Mouse (Mus musculus) heart, embryonic 16.5 days (tissue): Measurements from ENCODE around the gene Ttll11. TPM values are rescaled to one million over a fixed set of nuclear protein-coding genes. Genes with fewer than 3 reads are reported as not detected.

Source experiments
- ATAC-seq: fragments of 200-750 bp; cut with Nextera tagmentation; replicated peaks from 2 replicates; pipeline ENCODE4 v1.8.0; 2017; ENCODE audit warnings: moderate number of reproducible peaks; ENCODE audit not compliant: insufficient read depth, low FRiP score; ENCODE audit errors: extremely low read depth
- H3K27ac ChIP-seq: fragments of 300-500 bp; sonication (generic); 2 replicates; pipeline ENCODE4 v1.5.1; 2014; ENCODE audit warnings: mild to moderate bottlenecking, low read length, control low read depth, moderate library complexity
- H3K27me3 ChIP-seq: fragments of 300-500 bp; sonication (generic); 2 replicates; pipeline ENCODE4 v1.6.1; 2014; ENCODE audit warnings: low read length, mixed read lengths; ENCODE audit not compliant: control insufficient read depth, insufficient read depth
- H3K36me3 ChIP-seq: fragments of 300-500 bp; sonication (generic); 2 replicates; pipeline ENCODE4 v1.6.1; 2014; ENCODE audit not compliant: control insufficient read depth, insufficient read depth
- H3K4me1 ChIP-seq: fragments of 300-500 bp; sonication (generic); 2 replicates; pipeline ENCODE4 v1.6.1; 2014; ENCODE audit warnings: low read length, mixed read lengths; ENCODE audit not compliant: control insufficient read depth, insufficient read depth
- H3K4me2 ChIP-seq: fragments of 300-500 bp; sonication (generic); 2 replicates; pipeline ENCODE4 v1.6.1; 2014; ENCODE audit warnings: low read depth, mild to moderate bottlenecking, control low read depth, low read length
- H3K4me3 ChIP-seq: fragments of 300-500 bp; sonication (generic); 2 replicates; pipeline ENCODE4 v1.5.1; 2014; ENCODE audit warnings: mild to moderate bottlenecking, control low read depth, low read length
- H3K9ac ChIP-seq: fragments of 300-500 bp; sonication (generic); 2 replicates; pipeline ENCODE4 v1.6.1; 2014; ENCODE audit warnings: low read length, control low read depth
- H3K9me3 ChIP-seq: fragments of 300-500 bp; sonication (generic); replicated peaks from 2 replicates; pipeline ENCODE4 v1.6.1; 2016; ENCODE audit warnings: low read length; ENCODE audit not compliant: control insufficient read depth
- WGBS: fragments of 180-500 bp; shearing (Covaris S2); extraction: QIAGEN DNeasy Blood & Tissue Kit; methylation state at CpG from one replicate; pipeline ENCODE4 v1.1.7; 2014; 5-methylcytosine and 5-hydroxymethylcytosine counted together
- polyA plus RNA-seq: library from polyadenylated mRNA; unstranded; fragments of >200 nt; fragmentation: Nextera tagmentation; extraction: Ambion mirVana; gene quantifications from 2 replicates; pipeline ENCODE4 v1.2.1, GENCODE M21; 2015

The Ttll11 gene
- polyA plus RNA-seq, 1 experiment from 2014 or later = 0.80 TPM

- no peak for ATAC-seq
- Histone ChIP-seq H3K36me3 (no peaks in the 10 kb centered on the region), H3K4me3 (no peak overlapping the region), H3K4me1 (peaks cover 18% of the 10 kb centered on the region), H3K27ac (no peak overlapping the region), H3K27me3 (no peaks in the 10 kb centered on the region), H3K9ac (no peak overlapping the region), H3K9me3 (no peaks in the 10 kb centered on the region), H3K4me2 (no peak overlapping the region)
- 62% methylated on average over 11 of the region's 11 CpGs for WGBS
Measured at GRCm38 (mm10) chr2:35845611-35846504, 133.9 kb downstream of the Ttll11 start.

- no peaks in the 10 kb centered on the region for H3K36me3 ChIP-seq
- H3K4me2 ChIP-seq = no peak overlapping the region
- 0 out of 2 replicates have a peak overlapping the region, but pooled peaks have one; percentile 9 for H3K9ac ChIP-seq
- ATAC-seq = no peak
- no peak overlapping the region for H3K4me3 ChIP-seq
- H3K9me3 ChIP-seq = no peaks in the 10 kb centered on the region
- 36% methylated on average over 13 of the region's 13 CpGs for WGBS
- H3K4me1 ChIP-seq = peaks cover 23% of the 10 kb centered on the region
- peak overlapping the region; percentile 32; the same call in 1 of the 2 replicates for H3K27ac ChIP-seq
- no peaks in the 10 kb centered on the region for H3K27me3 ChIP-seq
Measured at GRCm38 (mm10) chr2:35843896-35844690, 135.6 kb downstream of the Ttll11 start.

- Histone ChIP-seq H3K27me3 (no peaks in the 10 kb centered on the region), H3K36me3 (no peaks in the 10 kb centered on the region), H3K4me3 (no peak overlapping the region), H3K27ac (no peak overlapping the region), H3K9me3 (no peaks in the 10 kb centered on the region), H3K4me1 (peaks cover 23% of the 10 kb centered on the region), H3K4me2 (no peak overlapping the region), H3K9ac (no peak overlapping the region)
- ATAC-seq = no peak
- 96% methylated on average over 16 of the region's 16 CpGs for WGBS
Measured at GRCm38 (mm10) chr2:35842780-35843474, 136.8 kb downstream of the Ttll11 start.

- no peaks in the 10 kb centered on the region for H3K27me3 ChIP-seq
- H3K4me2 ChIP-seq = no peak overlapping the region
- peaks cover 6% of the 10 kb centered on the region for H3K9me3 ChIP-seq
- H3K4me3 ChIP-seq = no peak overlapping the region
- no peaks in the 10 kb centered on the region for H3K36me3 ChIP-seq
- no peak overlapping the region for H3K27ac ChIP-seq
- H3K4me1 ChIP-seq = peaks cover 23% of the 10 kb centered on the region
- ATAC-seq = no peak
- WGBS = 67% methylated on average over 4 of the region's 4 CpGs
- H3K9ac ChIP-seq = no peak overlapping the region
Measured at GRCm38 (mm10) chr2:35841841-35842420, 137.8 kb downstream of the Ttll11 start.

DNA sequence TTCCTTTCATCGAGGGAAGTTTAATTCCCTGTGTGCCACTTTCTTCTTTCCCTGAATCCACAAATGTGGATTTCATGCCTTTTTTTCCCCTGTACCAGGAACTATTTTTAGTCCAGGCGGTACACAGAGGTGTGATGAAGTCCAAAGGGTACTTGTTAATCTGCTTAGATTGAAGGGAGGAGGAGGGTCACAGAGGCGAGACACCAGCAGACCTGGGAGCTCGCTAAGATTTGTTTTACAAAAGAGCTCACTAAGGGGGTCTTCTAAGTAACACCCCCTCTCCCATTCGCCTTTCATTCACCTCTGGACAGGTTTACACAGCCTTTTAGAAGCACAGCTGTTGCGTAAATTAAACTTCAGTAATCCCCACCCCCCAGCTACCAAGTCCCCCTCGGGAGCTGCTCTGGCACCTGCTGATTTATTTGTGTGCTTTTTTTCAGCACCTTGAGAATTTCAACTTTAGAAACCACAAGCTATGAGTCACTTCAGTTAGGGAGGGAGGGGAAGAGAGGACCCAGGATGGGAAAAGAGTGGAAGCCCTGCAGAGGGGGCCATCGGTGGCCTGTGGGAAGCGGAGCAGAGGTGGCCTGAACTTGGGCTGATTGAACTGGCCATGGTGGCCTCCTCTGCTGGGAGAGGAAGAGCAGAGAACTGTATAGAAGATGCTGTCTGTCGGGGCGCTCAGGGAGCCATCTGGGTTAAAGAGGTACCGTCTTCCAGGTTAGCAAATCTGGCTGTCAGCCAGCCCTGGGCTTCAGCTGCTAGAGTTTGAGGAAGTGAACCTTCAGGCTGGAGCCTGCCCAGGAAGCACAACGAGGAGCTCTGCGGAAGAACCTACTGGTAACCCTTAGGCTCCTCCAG lies 138.5 kb downstream of the Ttll11 start:
- WGBS = 27% methylated on average over 14 of the region's 14 CpGs
- H3K9me3 ChIP-seq = peaks cover 12% of the 10 kb centered on the region
- peaks cover 23% of the 10 kb centered on the region for H3K4me1 ChIP-seq
- ATAC-seq = no peak
- peak overlapping the region; percentile 64 for H3K27ac ChIP-seq
- H3K27me3 ChIP-seq = no peaks in the 10 kb centered on the region
- peak overlapping the region; percentile 11; the same call in 1 of the 2 replicates for H3K4me2 ChIP-seq
- no peak overlapping the region for H3K4me3 ChIP-seq
- no peak overlapping the region for H3K9ac ChIP-seq
- H3K36me3 ChIP-seq = no peaks in the 10 kb centered on the region

- 76% methylated on average over 11 of the region's 11 CpGs for WGBS
- Histone ChIP-seq H3K4me1 (peaks cover 16% of the 10 kb centered on the region), H3K9me3 (peaks cover 12% of the 10 kb centered on the region), H3K27ac (no peak overlapping the region), H3K4me2 (no peak overlapping the region), H3K9ac (no peak overlapping the region), H3K4me3 (no peak overlapping the region), H3K27me3 (no peaks in the 10 kb centered on the region), H3K36me3 (0 out of 2 replicates have a peak, but pooled peaks cover 2% of the 10 kb centered on the region)
- no peak for ATAC-seq
Measured at GRCm38 (mm10) chr2:35838751-35839479, 140.8 kb downstream of the Ttll11 start.

DNA sequence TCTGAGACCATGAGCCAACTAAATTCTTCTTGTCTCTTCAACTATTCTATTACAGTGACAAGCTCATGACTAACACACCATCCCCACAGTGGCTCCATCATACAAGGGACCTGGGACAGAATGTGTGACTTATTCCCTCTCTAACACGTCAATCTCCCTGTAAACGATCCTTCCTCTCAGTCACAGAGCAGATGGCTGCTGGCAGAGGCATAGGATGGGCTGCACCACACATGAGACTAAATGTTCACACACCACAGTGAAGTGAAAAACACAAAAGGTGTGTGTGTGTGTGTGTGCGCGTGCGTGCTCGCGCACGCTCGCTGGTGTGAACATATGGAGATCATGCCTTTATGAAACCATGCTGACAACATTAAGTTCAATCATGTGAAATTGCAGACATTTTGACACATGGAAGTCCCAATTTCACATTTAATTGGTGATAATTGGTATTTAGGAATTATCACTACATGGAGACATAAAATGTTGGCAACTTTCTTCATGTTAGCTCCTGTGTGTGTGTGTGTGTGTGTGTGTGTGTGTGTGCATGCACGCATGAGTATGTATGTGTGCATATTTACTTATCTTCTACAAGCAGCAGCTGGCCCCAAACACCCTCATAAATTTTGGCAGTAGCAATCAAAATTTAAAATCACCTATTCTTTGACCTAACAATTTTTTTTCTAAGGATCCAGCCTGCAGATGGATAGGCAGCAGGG lies 145.4 kb downstream of the Ttll11 start:
- H3K9me3 ChIP-seq = peaks cover 12% of the 10 kb centered on the region
- H3K4me2 ChIP-seq = no peak overlapping the region
- 94% methylated on average over 10 of the region's 10 CpGs for WGBS
- peaks cover 16% of the 10 kb centered on the region for H3K4me1 ChIP-seq
- H3K9ac ChIP-seq = no peak overlapping the region
- no peak overlapping the region for H3K27ac ChIP-seq
- no peak overlapping the region for H3K4me3 ChIP-seq
- H3K36me3 ChIP-seq = 0 out of 2 replicates have a peak, but pooled peaks cover 2% of the 10 kb centered on the region
- no peaks in the 10 kb centered on the region for H3K27me3 ChIP-seq
- no peak for ATAC-seq
